ENCODE assay signal across 12 mouse cellular contexts in genomic region chr6:112808738-112809137, GRCm38 (mm10).
DNase-seq lines count a peak whose midpoint lies in the region; ATAC-seq lines count a peak whose summit lies in the region.
"Had no signal": no experiment of that assay in that cellular context is flagged by ENCODE, and none has a peak within 500 bp of the region (broad histone marks: within the 10 kb centered on the region; RNA-seq: fewer than 3 reads in every experiment).

No protein-coding gene starts in this region.

- no peaks in the 10 kb centered on the region for H3K27me3 ChIP-seq in neural tube, embryonic 11.5 days (ENCODE audit: control insufficient read depth, insufficient read depth, low read length)
- no peaks in the 10 kb centered on the region for H3K27me3 ChIP-seq in forebrain, embryonic 15.5 days
- no peaks in the 10 kb centered on the region for H3K27me3 ChIP-seq in midbrain, embryonic 11.5 days (ENCODE audit: control insufficient read depth, insufficient read depth, low read length)
- H3K27me3 ChIP-seq: limb, embryonic 15.5 days had no signal

- H3K36me3 ChIP-seq in neural tube, embryonic 11.5 days (ENCODE audit: control insufficient read depth, insufficient read depth, low read length) = no peaks in the 10 kb centered on the region; the same call in 1 of the 2 replicates
- H3K36me3 ChIP-seq in forebrain, embryonic 15.5 days = no peaks in the 10 kb centered on the region; the same call in 1 of the 2 replicates
- peaks cover 5% of the 10 kb centered on the region; the same call in 1 of the 2 replicates for H3K36me3 ChIP-seq in midbrain, embryonic 11.5 days (ENCODE audit: control insufficient read depth, insufficient read depth, low read length)
- H3K36me3 ChIP-seq: limb, embryonic 15.5 days had no signal

- WGBS in neural tube, embryonic 11.5 days = 75% methylated on average over 9 of the region's 9 CpGs
- 60% methylated on average over 9 of the region's 9 CpGs for WGBS in forebrain, embryonic 15.5 days
- 70% methylated on average over 9 of the region's 9 CpGs for WGBS in midbrain, embryonic 11.5 days

- no peak for ATAC-seq in neural tube, embryonic 11.5 days (ENCODE audit: insufficient read depth, low FRiP score, low TSS enrichment)
- ATAC-seq in forebrain, embryonic 15.5 days (replicated peaks) = no peak
- no peak for ATAC-seq in midbrain, embryonic 11.5 days (ENCODE audit: low FRiP score)

- DNase-seq in neural tube, embryonic 11.5 days (ENCODE audit: low spot score) = no peak
- no peak for DNase-seq in neural tube, embryonic 10.5 days (ENCODE audit: extremely low spot score, low spot score)
- peak; percentile 85 for DNase-seq in midbrain, embryonic 11.5 days (ENCODE audit: low spot score, missing footprints)
- no peak for DNase-seq in spleen, postnatal 14 days (ENCODE audit: low spot score in 2 of 2)
- no peak for DNase-seq in kidney, adult 9 months
- no peak for DNase-seq in cerebellum, adult 8-10 months
- DNase-seq: heart, postnatal 4 days; kidney, postnatal 10 days; lung, postnatal 10 days; thymus, postnatal 25 days had no signal

- no peaks in the 10 kb centered on the region for H3K9me3 ChIP-seq in neural tube, embryonic 11.5 days (ENCODE audit: control insufficient read depth, low read length)
- H3K9me3 ChIP-seq in forebrain, embryonic 15.5 days = no peaks in the 10 kb centered on the region
- no peaks in the 10 kb centered on the region for H3K9me3 ChIP-seq in midbrain, embryonic 11.5 days (ENCODE audit: control insufficient read depth, low read length)
- H3K9me3 ChIP-seq: limb, embryonic 15.5 days had no signal

- H3K4me2 ChIP-seq in neural tube, embryonic 11.5 days (ENCODE audit: low read depth) = no peak overlapping the region
- H3K4me2 ChIP-seq in forebrain, embryonic 15.5 days (replicated peaks) = no peak overlapping the region
- peak overlapping the region; percentile 6; the same call in 1 of the 2 replicates for H3K4me2 ChIP-seq in midbrain, embryonic 11.5 days
- H3K4me2 ChIP-seq: limb, embryonic 15.5 days had no signal

- no peak overlapping the region for H3K9ac ChIP-seq in neural tube, embryonic 11.5 days (ENCODE audit: low read length)
- H3K9ac ChIP-seq in forebrain, embryonic 15.5 days (replicated peaks) = no peak overlapping the region
- peak overlapping the region; percentile 51; the same call in 1 of the 2 replicates for H3K9ac ChIP-seq in midbrain, embryonic 11.5 days (ENCODE audit: low read length)
- H3K9ac ChIP-seq: limb, embryonic 15.5 days had no signal

- H3K4me1 ChIP-seq in neural tube, embryonic 11.5 days (ENCODE audit: control insufficient read depth, insufficient read depth, low read length) = peaks cover 23% of the 10 kb centered on the region
- H3K4me1 ChIP-seq in forebrain, embryonic 15.5 days = peaks cover 31% of the 10 kb centered on the region
- H3K4me1 ChIP-seq in midbrain, embryonic 11.5 days (ENCODE audit: control insufficient read depth, insufficient read depth, low read length) = peaks cover 44% of the 10 kb centered on the region
- H3K4me1 ChIP-seq: limb, embryonic 15.5 days had no signal

- H3K4me3 ChIP-seq in neural tube, embryonic 11.5 days (ENCODE audit: low read depth, low read length) = no peak overlapping the region
- H3K4me3 ChIP-seq in forebrain, embryonic 15.5 days = no peak overlapping the region
- H3K4me3 ChIP-seq in midbrain, embryonic 11.5 days (ENCODE audit: low read depth, low read length) = no peak overlapping the region
- H3K4me3 ChIP-seq: limb, embryonic 15.5 days had no signal

- H3K27ac ChIP-seq in neural tube, embryonic 11.5 days (ENCODE audit: low read depth, low read length) = peak overlapping the region; percentile 80; the same call in 1 of the 2 replicates
- H3K27ac ChIP-seq in forebrain, embryonic 15.5 days (replicated peaks) = peak overlapping the region; percentile 84
- H3K27ac ChIP-seq in midbrain, embryonic 11.5 days (ENCODE audit: low read depth, low read length) = peak overlapping the region; percentile 98
- H3K27ac ChIP-seq: limb, embryonic 15.5 days had no signal
